Mouse (Mus musculus) lung, adult 2 months (tissue): ENCODE measurements around the gene Iglon5.

Experiments
- CTCF ChIP-seq: fragments of 200-500 bp; IDR thresholded peaks from 2 replicates; pipeline ENCODE4 v1.5.1; 2011; ENCODE audit warnings: mild to moderate bottlenecking, low read length, control low read depth; ENCODE audit not compliant: insufficient read depth
- POLR2A ChIP-seq: fragments of 200-500 bp; IDR thresholded peaks from 2 replicates; pipeline ENCODE4 v1.6.1; 2011; ENCODE audit warnings: low read depth, mild to moderate bottlenecking, control low read depth, low read length, borderline replicate concordance; ENCODE audit errors: extremely low read depth

GRCm38 (mm10) chr7:43515076-43515475 is 25.2 kb upstream of the Iglon5 start:
- TF ChIP-seq CTCF (no peak), POLR2A (no peak)
